ENCODE assay signal across 27 mouse cellular contexts in genomic region chr1:144178281-144178957, GRCm38 (mm10). TPM values are rescaled to one million over a fixed set of nuclear protein-coding genes. Genes with fewer than 3 reads are reported as not detected.
A peak's percentile ranks its signal among the peaks of the same experiment; 100 is the strongest.
DNase-seq lines count a peak whose midpoint lies in the region; ATAC-seq and TF ChIP-seq lines count a peak whose summit lies in the region.
"Had no signal": no experiment of that assay in that cellular context is flagged by ENCODE, and none has a peak within 500 bp of the region (broad histone marks: within the 10 kb centered on the region; RNA-seq: fewer than 3 reads in every experiment).

No protein-coding gene starts in this region.

- no peak overlapping the region for H3K4me3 ChIP-seq in kidney, embryonic 15.5 days (replicated peaks)
- H3K4me3 ChIP-seq in C2C12 (ENCODE audit: insufficient read depth, poor library complexity, severe bottlenecking), result no peak overlapping the region
- H3K4me3 ChIP-seq in forebrain, postnatal 0 days (ENCODE audit: low read depth, low read length), result no peak overlapping the region
- H3K4me3 ChIP-seq: embryonic facial prominence, embryonic 12.5 days; heart, embryonic 10.5 days; hindbrain, embryonic 15.5 days; lung, embryonic 15.5 days; midbrain, embryonic 12.5 days; neural tube, embryonic 12.5 days had no signal

- H3K9ac ChIP-seq in kidney, embryonic 15.5 days, result no peak overlapping the region
- no peak overlapping the region for H3K9ac ChIP-seq in forebrain, postnatal 0 days
- H3K9ac ChIP-seq: embryonic facial prominence, embryonic 12.5 days; hindbrain, embryonic 15.5 days; liver, embryonic 14.5 days; lung, embryonic 15.5 days; midbrain, embryonic 12.5 days; neural tube, embryonic 12.5 days had no signal

- no peak for TF ChIP-seq CTCF in C2C12 (IDR thresholded peaks at IDR 0.05; ENCODE audit: control insufficient read depth, insufficient read depth, insufficient read length)
- TF ChIP-seq CTCF in forebrain, postnatal 0 days (IDR thresholded peaks at IDR 0.05; ENCODE audit: low read depth), result no peak

- peak; percentile 7 for DNase-seq in kidney, postnatal 10 days
- peak; percentile 67 to 70 for DNase-seq in spleen, postnatal 36 days (ENCODE audit: low spot score in 2 of 2)
- DNase-seq in spleen, adult 18-20 months, result no peak
- no peak for DNase-seq in forebrain, postnatal 0 days
- DNase-seq: adrenal gland, postnatal 14 days; cerebellum, adult 2 months; cerebellum, postnatal 25 days; kidney, adult 9 months; layer of hippocampus, adult 9-11 months; right cerebral cortex, adult 18-20 months; right cerebral cortex, postnatal 4 days had no signal

- H3K9me3 ChIP-seq in kidney, embryonic 15.5 days (replicated peaks), result no peaks in the 10 kb centered on the region
- no peaks in the 10 kb centered on the region for H3K9me3 ChIP-seq in forebrain, postnatal 0 days (ENCODE audit: low read length)
- H3K9me3 ChIP-seq: embryonic facial prominence, embryonic 12.5 days; heart, embryonic 10.5 days; hindbrain, embryonic 15.5 days; lung, embryonic 15.5 days; midbrain, embryonic 12.5 days; neural tube, embryonic 12.5 days had no signal

- H3K4me2 ChIP-seq in kidney, embryonic 15.5 days, result no peak overlapping the region
- H3K4me2 ChIP-seq in forebrain, postnatal 0 days (ENCODE audit: low read depth), result no peak overlapping the region
- H3K4me2 ChIP-seq: embryonic facial prominence, embryonic 12.5 days; hindbrain, embryonic 15.5 days; lung, embryonic 15.5 days; midbrain, embryonic 12.5 days; neural tube, embryonic 12.5 days had no signal

- no peak overlapping the region for H3ac ChIP-seq in C2C12 (ENCODE audit: control insufficient read depth, insufficient read length, low read depth)

- H3K79me2 ChIP-seq in C2C12 (ENCODE audit: control insufficient read depth, insufficient read depth), result no peaks in the 10 kb centered on the region

- no peak for ATAC-seq in kidney, embryonic 15.5 days (replicated peaks; ENCODE audit: low FRiP score)
- peak; percentile 83 for ATAC-seq in neutrophil, adult 5-6 weeks (ENCODE audit: extremely low read depth, insufficient number of reproducible peaks, low FRiP score, poor library complexity, severe bottlenecking)
- ATAC-seq in forebrain, postnatal 0 days, result no peak

- 72% methylated on average over 9 of the region's 9 CpGs for WGBS in kidney, embryonic 15.5 days
- WGBS in forebrain, postnatal 0 days, result 75% methylated on average over 9 of the region's 9 CpGs

- H3K27me3 ChIP-seq in kidney, embryonic 15.5 days, result no peaks in the 10 kb centered on the region
- no peaks in the 10 kb centered on the region for H3K27me3 ChIP-seq in C2C12 (ENCODE audit: control insufficient read depth, insufficient read depth, insufficient read length)
- no peaks in the 10 kb centered on the region for H3K27me3 ChIP-seq in forebrain, postnatal 0 days (ENCODE audit: insufficient read depth, low read length)
- H3K27me3 ChIP-seq: embryonic facial prominence, embryonic 12.5 days; hindbrain, embryonic 15.5 days; lung, embryonic 15.5 days; midbrain, embryonic 12.5 days; neural tube, embryonic 12.5 days had no signal

- H3K79me3 ChIP-seq in C2C12 (ENCODE audit: low read depth), result no peaks in the 10 kb centered on the region

- no peaks in the 10 kb centered on the region for H3K4me1 ChIP-seq in kidney, embryonic 15.5 days
- peaks cover 6% of the 10 kb centered on the region; the same call in 1 of the 2 replicates for H3K4me1 ChIP-seq in forebrain, postnatal 0 days (ENCODE audit: insufficient read depth)
- H3K4me1 ChIP-seq: embryonic facial prominence, embryonic 12.5 days; heart, embryonic 10.5 days; hindbrain, embryonic 15.5 days; lung, embryonic 15.5 days; neural tube, embryonic 12.5 days had no signal

- H3K36me3 ChIP-seq in kidney, embryonic 15.5 days, result no peaks in the 10 kb centered on the region
- H3K36me3 ChIP-seq in C2C12 (ENCODE audit: control insufficient read depth, insufficient read depth), result no peaks in the 10 kb centered on the region
- H3K36me3 ChIP-seq in forebrain, postnatal 0 days (ENCODE audit: insufficient read depth), result no peaks in the 10 kb centered on the region
- H3K36me3 ChIP-seq: embryonic facial prominence, embryonic 12.5 days; heart, embryonic 10.5 days; hindbrain, embryonic 15.5 days; lung, embryonic 15.5 days; midbrain, embryonic 12.5 days; neural tube, embryonic 12.5 days had no signal

- no peak overlapping the region for H3K27ac ChIP-seq in kidney, embryonic 15.5 days
- H3K27ac ChIP-seq in forebrain, postnatal 0 days (ENCODE audit: low read depth, low read length), result no peak overlapping the region
- H3K27ac ChIP-seq: embryonic facial prominence, embryonic 12.5 days; heart, embryonic 10.5 days; hindbrain, embryonic 15.5 days; liver, embryonic 14.5 days; lung, embryonic 15.5 days; macrophage; midbrain, embryonic 12.5 days; neural tube, embryonic 12.5 days had no signal

TF ChIP-seq in C2C12, 6 proteins besides CTCF, POLR2A, EP300 and RAD21:
- TF ChIP-seq FOSL1 (IDR thresholded peaks at IDR 0.05; ENCODE audit: insufficient read depth, low read length, poor library complexity, severe bottlenecking) (no peak), MYOD1 (IDR thresholded peaks at IDR 0.05; ENCODE audit: control insufficient read depth, insufficient read length, low read depth) (peak; percentile 32)

RNA-seq across cellular contexts. Expression of gene Rgs13, which starts 1.2 kb away (rescaled TPM):
- not detected in 2 replicates for polyA plus RNA-seq in kidney, embryonic 15.5 days (2015; fragmentation: Nextera tagmentation; extraction: Ambion mirVana)
- polyA plus RNA-seq in C2C12 (2012; fragmentation: generic; extraction: Trizol), result not detected
- 0.35 and 0.37 TPM in 2 replicates for total RNA-seq in neutrophil, adult 5-6 weeks (2017)
- total RNA-seq in forebrain, postnatal 0 days (2014; rRNA removed), result 0.62 and 1.5 TPM in 2 replicates
- polyA plus RNA-seq in forebrain, postnatal 0 days (2015; fragmentation: Nextera tagmentation; extraction: Ambion mirVana), result 0.98 and 1.3 TPM in 2 replicates
- total RNA-seq: adrenal gland, postnatal 14 days; gastrocnemius, adult 18-20 months; hematopoietic stem cell, adult 5-6 weeks had no signal
- polyA plus RNA-seq: cerebellum, adult 2 months; gonadal fat pad, adult 2 months; heart, embryonic 10.5 days; intestine, embryonic 14.5 days; liver, embryonic 14.5 days; macrophage; testis, adult 2 months had no signal

Comparison
In these comparisons a context has a peak if more than half of its experiments do, and no peak if none do; other contexts are left out.
1. DNase-seq: peak in kidney, postnatal 10 days (single experiment) and spleen, postnatal 36 days (2 of 2); none in spleen, adult 18-20 months (0 of 2) and forebrain, postnatal 0 days (single experiment).